Mouse (Mus musculus) 3T3-L1 (cell line): ENCODE results near the gene Ano10.

Source experiments
- DNase-seq: peaks from one replicate; pipeline ENCODE4 v3.0.0-alpha.2; 2015; ENCODE audit warnings: low read depth, low spot score

The Ano10 gene

DNA sequence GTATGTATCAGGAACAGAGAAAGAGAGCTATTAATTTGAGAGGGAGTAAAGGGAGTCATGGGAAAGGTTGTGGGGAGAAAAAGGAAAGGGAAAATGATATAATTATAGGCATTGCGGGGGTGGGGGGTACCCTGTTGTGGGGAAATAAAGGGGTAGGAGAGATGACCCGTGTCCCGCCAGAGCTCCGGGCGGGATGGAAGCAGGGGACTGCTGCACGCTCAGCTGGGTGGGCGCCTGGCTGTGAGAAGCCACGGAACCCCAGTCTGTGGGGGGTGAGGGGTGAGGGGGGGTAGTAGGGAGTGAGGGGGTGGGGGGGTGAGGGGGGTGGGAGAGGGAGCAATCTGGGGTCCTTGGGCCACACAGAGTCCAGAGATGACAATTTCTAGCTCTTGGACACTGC is 167.4 kb downstream of the Ano10 start:
- no peak for DNase-seq
